Mouse (Mus musculus) CH12.LX (cell line): ENCODE results near the gene Tmem125.

Experiments
- BHLHE40 ChIP-seq: IDR thresholded peaks from 2 replicates; pipeline ENCODE4 v1.6.1; 2011; ENCODE audit warnings: mild to moderate bottlenecking, low read depth, low read length, improper control_type of control experiment
- CHD1 ChIP-seq: IDR thresholded peaks from 2 replicates; pipeline ENCODE4 v1.6.1; 2012; ENCODE audit warnings: low read depth, low read length, improper control_type of control experiment, inconsistent platforms
- CTCF ChIP-seq, 2 experiments: IDR thresholded peaks in 1 of 2; conservative IDR thresholded peaks in 1 of 2; 2 replicates each; pipeline ENCODE4 v1.5.1; 2011 to 2012; ENCODE audit warnings: low read depth in 2 of 2, low read length in 2 of 2, improper control_type of control experiment in 1 of 2, inconsistent platforms in 1 of 2, mild to moderate bottlenecking in 1 of 2, moderate library complexity in 1 of 2
- E2F4 ChIP-seq: IDR thresholded peaks from 2 replicates; pipeline ENCODE4 v1.6.1; 2011; ENCODE audit warnings: low read depth, low read length, improper control_type of control experiment; ENCODE audit not compliant: insufficient replicate concordance
- EP300 ChIP-seq: IDR thresholded peaks from 2 replicates; pipeline ENCODE4 v1.6.1; 2011; ENCODE audit warnings: low read length, improper control_type of control experiment
- GABPA ChIP-seq: IDR thresholded peaks from 2 replicates; pipeline ENCODE4 v1.6.1; 2012; ENCODE audit warnings: low read depth, low read length, improper control_type of control experiment, inconsistent platforms; ENCODE audit not compliant: insufficient replicate concordance
- JUND ChIP-seq: conservative IDR thresholded peaks from 2 replicates; pipeline ENCODE4 v1.6.1; 2011; ENCODE audit warnings: low read depth, low read length, improper control_type of control experiment
- POLR2A ChIP-seq: IDR thresholded peaks from 2 replicates; pipeline ENCODE4 v1.6.1; 2011; ENCODE audit warnings: low read depth, mild to moderate bottlenecking, improper control_type of control experiment, low read length
- POLR2AphosphoS2 ChIP-seq: IDR thresholded peaks from 2 replicates; pipeline ENCODE4 v1.6.1; 2011; ENCODE audit warnings: low read depth, low read length, improper control_type of control experiment
- RAD21 ChIP-seq: IDR thresholded peaks from 2 replicates; pipeline ENCODE4 v1.6.1; 2011; ENCODE audit warnings: low read depth, mild to moderate bottlenecking, low read length, improper control_type of control experiment, moderate library complexity
- TCF12 ChIP-seq: IDR thresholded peaks from 2 replicates; pipeline ENCODE4 v1.6.1; 2014; ENCODE audit warnings: low read depth, mild to moderate bottlenecking, inconsistent platforms, low read length, improper control_type of control experiment
- UBTF ChIP-seq: IDR thresholded peaks from 2 replicates; pipeline ENCODE4 v1.6.1; 2012; ENCODE audit warnings: low read depth, mild to moderate bottlenecking, inconsistent platforms, low read length, improper control_type of control experiment, moderate library complexity
- USF1 ChIP-seq: IDR thresholded peaks from 2 replicates; pipeline ENCODE4 v1.6.1; 2014; ENCODE audit warnings: low read depth, mild to moderate bottlenecking, inconsistent platforms, low read length, improper control_type of control experiment
- ZKSCAN1 ChIP-seq: IDR thresholded peaks from 2 replicates; pipeline ENCODE4 v1.6.1; 2012; ENCODE audit warnings: low read depth, inconsistent platforms, low read length, improper control_type of control experiment, borderline replicate concordance

DNA sequence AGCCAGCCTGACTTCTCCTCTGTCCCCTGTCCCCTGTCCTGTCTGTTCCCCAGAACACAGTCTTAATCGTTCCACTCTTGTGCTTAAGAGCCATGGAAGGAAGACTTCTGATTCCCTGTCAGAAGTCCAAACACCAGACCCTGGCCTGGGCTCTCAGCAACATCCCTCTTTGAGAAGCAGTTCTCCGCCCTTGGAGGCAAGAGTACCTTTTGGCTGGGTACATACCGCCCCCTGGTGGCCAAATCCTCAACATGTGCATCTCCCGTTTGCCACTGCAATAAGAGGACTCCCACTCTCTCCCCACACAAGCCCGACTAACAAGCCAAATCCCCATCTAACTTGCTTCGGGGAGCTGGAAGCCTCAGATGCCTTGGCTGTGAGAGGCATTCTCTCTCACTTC lies 32.3 kb upstream of the Tmem125 start:
- TF ChIP-seq UBTF (no peak), EP300 (no peak), TCF12 (no peak), GABPA (no peak), POLR2AphosphoS2 (no peak), CTCF (conservative IDR thresholded peaks at IDR 0.05 in 1 of 2, IDR thresholded peaks at IDR 0.05 in 1 of 2; ENCODE audit: low read depth in 2 of 2, low read length in 2 of 2) (peak; percentile 81 to 84), BHLHE40 (no peak), POLR2A (no peak), RAD21 (peak; percentile 78), ZKSCAN1 (no peak), JUND (no peak), USF1 (no peak), CHD1 (no peak), E2F4 (no peak)
